Mouse (Mus musculus) limb, embryonic 13.5 days (tissue): Measurements from ENCODE around the gene Sebox. TPM values are rescaled to one million over a fixed set of nuclear protein-coding genes. Genes with fewer than 3 reads are reported as not detected.

Source experiments
- ATAC-seq: fragments of 200-750 bp; cut with Nextera tagmentation; 2 replicates; pipeline ENCODE4 v1.8.0; 2017; ENCODE audit warnings: low read depth, moderate number of reproducible peaks, moderate TSS enrichment; ENCODE audit not compliant: low FRiP score
- H3K27ac ChIP-seq: fragments of 300-500 bp; sonication (generic); 2 replicates; pipeline ENCODE4 v1.5.1; 2015; ENCODE audit warnings: inconsistent platforms, mild to moderate bottlenecking, moderate library complexity
- H3K27me3 ChIP-seq: fragments of 300-500 bp; sonication (generic); 2 replicates; pipeline ENCODE4 v1.6.1; 2015; ENCODE audit warnings: mild to moderate bottlenecking, inconsistent platforms
- H3K36me3 ChIP-seq: fragments of 300-500 bp; sonication (generic); 2 replicates; pipeline ENCODE4 v1.6.1; 2015; ENCODE audit warnings: inconsistent platforms, mild to moderate bottlenecking, moderate library complexity
- H3K4me1 ChIP-seq: fragments of 300-500 bp; sonication (generic); 2 replicates; pipeline ENCODE4 v1.6.1; 2015; ENCODE audit warnings: inconsistent platforms
- H3K4me2 ChIP-seq: fragments of 300-500 bp; sonication (generic); replicated peaks from 2 replicates; pipeline ENCODE4 v1.6.1; 2015; ENCODE audit warnings: inconsistent platforms, mild to moderate bottlenecking, moderate library complexity
- H3K4me3 ChIP-seq: fragments of 300-500 bp; sonication (generic); 2 replicates; pipeline ENCODE4 v1.5.1; 2015; ENCODE audit warnings: moderate library complexity, mild to moderate bottlenecking, inconsistent platforms
- H3K9ac ChIP-seq: fragments of 300-500 bp; sonication (generic); 2 replicates; pipeline ENCODE4 v1.6.1; 2015; ENCODE audit warnings: mild to moderate bottlenecking, inconsistent platforms
- H3K9me3 ChIP-seq: fragments of 300-500 bp; sonication (generic); 2 replicates; pipeline ENCODE4 v1.6.1; 2016; ENCODE audit warnings: inconsistent platforms
- WGBS: fragments of 180-500 bp; shearing (Covaris S2); methylation state at CpG from one replicate; pipeline ENCODE4 v1.1.7; 2015; 5-methylcytosine and 5-hydroxymethylcytosine counted together
- polyA plus RNA-seq: library from polyadenylated mRNA; unstranded; fragments of >200 nt; fragmentation: Nextera tagmentation; extraction: Ambion mirVana; gene quantifications from 2 replicates; pipeline ENCODE4 v1.2.1, GENCODE M21; 2015

Sebox gene
- not detected in 2 replicates for polyA plus RNA-seq

- ATAC-seq, result no peak
- H3K4me2 ChIP-seq, result no peak within 1 kb of the TSS
- peaks cover 3% of the 10 kb centered on the region for H3K4me1 ChIP-seq
- no peaks in the 10 kb centered on the region for H3K9me3 ChIP-seq
- no peak within 1 kb of the TSS for H3K4me3 ChIP-seq
- WGBS, result 70% methylated on average over 7 of the region's 7 CpGs
- peaks cover 37% of the 10 kb centered on the region for H3K27me3 ChIP-seq
- H3K36me3 ChIP-seq, result peaks cover 28% of the 10 kb centered on the region
- H3K9ac ChIP-seq, result no peak within 1 kb of the TSS; the same call in 1 of the 2 replicates
- no peak within 1 kb of the TSS for H3K27ac ChIP-seq
Observed at GRCm38 (mm10) chr11:78502909-78503650, at the start of gene Sebox. TSS of gene Sebox (plus strand) at chr11:78503447.

GRCm38 (mm10) chr11:78453675-78454074 is 49.6 kb upstream of the Sebox start:
- Histone ChIP-seq H3K4me2 (no peak overlapping the region), H3K27me3 (no peaks in the 10 kb centered on the region), H3K9me3 (no peaks in the 10 kb centered on the region), H3K9ac (no peak overlapping the region), H3K27ac (no peak overlapping the region), H3K36me3 (no peaks in the 10 kb centered on the region), H3K4me1 (no peaks in the 10 kb centered on the region), H3K4me3 (no peak overlapping the region)
- no peak for ATAC-seq
- WGBS, result 14% methylated on average over 4 of the region's 4 CpGs

GRCm38 (mm10) chr11:78454276-78454675 is 49.0 kb upstream of the Sebox start:
- H3K27me3 ChIP-seq, result no peaks in the 10 kb centered on the region
- no peak overlapping the region for H3K4me3 ChIP-seq
- no peak overlapping the region for H3K27ac ChIP-seq
- no peak overlapping the region for H3K4me2 ChIP-seq
- no peak for ATAC-seq
- no peaks in the 10 kb centered on the region for H3K4me1 ChIP-seq
- H3K9me3 ChIP-seq, result no peaks in the 10 kb centered on the region
- no peak overlapping the region for H3K9ac ChIP-seq
- 65% methylated on average over 7 of the region's 7 CpGs for whole genome bisulfite sequencing
- H3K36me3 ChIP-seq, result no peaks in the 10 kb centered on the region

- no peaks in the 10 kb centered on the region for H3K9me3 ChIP-seq
- WGBS, result 31% methylated on average over 5 of the region's 5 CpGs
- H3K27me3 ChIP-seq, result no peaks in the 10 kb centered on the region
- no peaks in the 10 kb centered on the region for H3K36me3 ChIP-seq
- no peak overlapping the region for H3K9ac ChIP-seq
- no peak overlapping the region for H3K4me3 ChIP-seq
- H3K4me2 ChIP-seq, result no peak overlapping the region
- ATAC-seq, result no peak
- H3K27ac ChIP-seq, result no peak overlapping the region
- H3K4me1 ChIP-seq, result no peaks in the 10 kb centered on the region
Observed at GRCm38 (mm10) chr11:78455308-78455707, 47.9 kb upstream of the Sebox start.

- 81% methylated on average over 17 of the region's 17 CpGs for WGBS
Observed at GRCm38 (mm10) chr11:78458740-78459139, 44.5 kb upstream of the Sebox start.

GRCm38 (mm10) chr11:78461894-78462293 is 41.4 kb upstream of the Sebox start:
- no peak for ATAC-seq
- 71% methylated on average over 1 of the region's 1 CpGs for WGBS
- H3K4me2 ChIP-seq, result no peak overlapping the region
- H3K36me3 ChIP-seq, result no peaks in the 10 kb centered on the region
- H3K4me3 ChIP-seq, result no peak overlapping the region
- no peak overlapping the region for H3K27ac ChIP-seq
- H3K4me1 ChIP-seq, result peaks cover 19% of the 10 kb centered on the region
- no peak overlapping the region for H3K9ac ChIP-seq
- no peaks in the 10 kb centered on the region for H3K27me3 ChIP-seq
- H3K9me3 ChIP-seq, result no peaks in the 10 kb centered on the region

More at GRCm38 (mm10) chr11:78458740-78459139, 44.5 kb upstream of the Sebox start:
- H3K9ac ChIP-seq, result no peak overlapping the region
- no peak for ATAC-seq
- no peaks in the 10 kb centered on the region for H3K36me3 ChIP-seq
- no peak overlapping the region for H3K27ac ChIP-seq
- no peak overlapping the region for H3K4me3 ChIP-seq
- no peaks in the 10 kb centered on the region for H3K27me3 ChIP-seq
- no peaks in the 10 kb centered on the region for H3K9me3 ChIP-seq
- H3K4me2 ChIP-seq, result no peak overlapping the region
- H3K4me1 ChIP-seq, result 0 out of 2 replicates have a peak, but pooled peaks cover 2% of the 10 kb centered on the region

- no peak overlapping the region for H3K9ac ChIP-seq
- no peak overlapping the region for H3K4me3 ChIP-seq
- no peak overlapping the region for H3K27ac ChIP-seq
- WGBS, result 70% methylated on average over 5 of the region's 5 CpGs
- peaks cover 24% of the 10 kb centered on the region for H3K4me1 ChIP-seq
- no peaks in the 10 kb centered on the region for H3K9me3 ChIP-seq
- H3K27me3 ChIP-seq, result no peaks in the 10 kb centered on the region
- ATAC-seq, result no peak
- no peak overlapping the region for H3K4me2 ChIP-seq
- no peaks in the 10 kb centered on the region for H3K36me3 ChIP-seq
Observed at GRCm38 (mm10) chr11:78462669-78463068, 40.6 kb upstream of the Sebox start.

- ATAC-seq, result no peak
- Histone ChIP-seq H3K36me3 (no peaks in the 10 kb centered on the region; the same call in 1 of the 2 replicates), H3K4me2 (no peak overlapping the region), H3K9me3 (no peaks in the 10 kb centered on the region), H3K4me3 (no peak overlapping the region), H3K27me3 (no peaks in the 10 kb centered on the region), H3K9ac (no peak overlapping the region), H3K4me1 (peaks cover 26% of the 10 kb centered on the region), H3K27ac (no peak overlapping the region)
- 52% methylated on average over 13 of the region's 13 CpGs for WGBS
Observed at GRCm38 (mm10) chr11:78463286-78464036, 39.8 kb upstream of the Sebox start.

GRCm38 (mm10) chr11:78465116-78465515 is 38.1 kb upstream of the Sebox start:
- H3K27ac ChIP-seq, result peak overlapping the region; percentile 98
- peak overlapping the region; percentile 83 for H3K4me2 ChIP-seq
- no peaks in the 10 kb centered on the region for H3K27me3 ChIP-seq
- H3K4me3 ChIP-seq, result peak overlapping the region; percentile 78
- no peak for ATAC-seq
- WGBS, result 34% methylated on average over 9 of the region's 9 CpGs
- peaks cover 26% of the 10 kb centered on the region for H3K4me1 ChIP-seq
- H3K9ac ChIP-seq, result peak overlapping the region; percentile 91
- H3K9me3 ChIP-seq, result no peaks in the 10 kb centered on the region
- peaks cover 4% of the 10 kb centered on the region; the same call in 1 of the 2 replicates for H3K36me3 ChIP-seq

- Histone ChIP-seq H3K9me3 (no peaks in the 10 kb centered on the region), H3K4me1 (peaks cover 26% of the 10 kb centered on the region), H3K27ac (peak within 1 kb of the TSS; percentile 98), H3K9ac (peak within 1 kb of the TSS; percentile 91), H3K36me3 (peaks cover 7% of the 10 kb centered on the region; the same call in 1 of the 2 replicates), H3K4me3 (peak within 1 kb of the TSS; percentile 78), H3K4me2 (peak within 1 kb of the TSS; percentile 83), H3K27me3 (no peaks in the 10 kb centered on the region)
- peak; percentile 98 for ATAC-seq
- WGBS, result under 1% methylated on average over 41 of the region's 41 CpGs
Observed at GRCm38 (mm10) chr11:78465568-78466180, 37.6 kb upstream of the Sebox start, which contains the start of gene Slc46a1. TSS of gene Slc46a1 (plus strand) at chr11:78465697.

GRCm38 (mm10) chr11:78466242-78466912 is 36.9 kb upstream of the Sebox start:
- H3K27me3 ChIP-seq, result no peaks in the 10 kb centered on the region
- peak overlapping the region; percentile 98 for H3K27ac ChIP-seq
- peak overlapping the region; percentile 78 for H3K4me3 ChIP-seq
- H3K9me3 ChIP-seq, result no peaks in the 10 kb centered on the region
- 73% methylated on average over 23 of the region's 23 CpGs for WGBS
- H3K4me1 ChIP-seq, result peaks cover 26% of the 10 kb centered on the region
- peak overlapping the region; percentile 91 for H3K9ac ChIP-seq
- peak overlapping the region; percentile 83 for H3K4me2 ChIP-seq
- peaks cover 11% of the 10 kb centered on the region for H3K36me3 ChIP-seq
- ATAC-seq, result no peak
